Mouse (Mus musculus): ENCODE data around the gene Tbc1d9b. TPM values are rescaled to one million over a fixed set of nuclear protein-coding genes. Genes with fewer than 3 reads are reported as not detected.

Tbc1d9b gene
- total and polyA plus RNA-seq, 2 experiments, result 19.5 to 30.5 TPM

- no peak overlapping the region for H3K9ac ChIP-seq (ENCODE audit: low read depth, low read length)
- no peaks in the 10 kb centered on the region for H3K36me3 ChIP-seq (ENCODE audit: control insufficient read depth, insufficient read depth, low read length)
- H3K27ac ChIP-seq (replicated peaks; ENCODE audit: insufficient read depth, low read depth, low read length), result no peak overlapping the region
- H3K27me3 ChIP-seq (ENCODE audit: control insufficient read depth, insufficient read depth, low read length), result no peaks in the 10 kb centered on the region
- H3K79me2 ChIP-seq (ENCODE audit: control insufficient read depth, insufficient read depth, low read length), result peaks cover 5% of the 10 kb centered on the region; the same call in 1 of the 2 replicates
- H3K4me3 ChIP-seq (ENCODE audit: insufficient read depth, low read depth, low read length), result no peak overlapping the region
- 19% methylated on average over 10 of the region's 10 CpGs for WGBS
- TF ChIP-seq CTCF (IDR thresholded peaks at IDR 0.05; ENCODE audit: low read depth, low read length) (no peak), POLR2A (IDR thresholded peaks at IDR 0.05; ENCODE audit: extremely low read depth, insufficient read depth, low read length) (no peak)
- no peak for DNase-seq (ENCODE audit: extremely low read depth, low read depth, low spot score)
- peaks cover 2% of the 10 kb centered on the region; the same call in 1 of the 2 replicates for H3K4me1 ChIP-seq (ENCODE audit: control insufficient read depth, insufficient read depth, low read length)
Observed at GRCm38 (mm10) chr11:50127781-50128180, 3.4 kb upstream of the Tbc1d9b start.

GRCm38 (mm10) chr11:50131801-50132201, 605 bp downstream of the Tbc1d9b start:
- peak overlapping the region; percentile 82 for H3K4me3 ChIP-seq (ENCODE audit: insufficient read depth, low read depth, low read length)
- peaks cover 5% of the 10 kb centered on the region; the same call in 1 of the 2 replicates for H3K79me2 ChIP-seq (ENCODE audit: control insufficient read depth, insufficient read depth, low read length)
- peak overlapping the region; percentile 66 for H3K27ac ChIP-seq (replicated peaks; ENCODE audit: insufficient read depth, low read depth, low read length)
- 9% methylated on average over 10 of the region's 10 CpGs for WGBS
- no peak for TF ChIP-seq POLR2A (IDR thresholded peaks at IDR 0.05; ENCODE audit: extremely low read depth, insufficient read depth, low read length)
- TF ChIP-seq CTCF (IDR thresholded peaks at IDR 0.05; ENCODE audit: low read depth, low read length), result no peak
- no peak for DNase-seq (ENCODE audit: extremely low read depth, low read depth, low spot score)
- no peaks in the 10 kb centered on the region for H3K27me3 ChIP-seq (ENCODE audit: control insufficient read depth, insufficient read depth, low read length)
- H3K9ac ChIP-seq (ENCODE audit: low read depth, low read length), result peak overlapping the region; percentile 97
- peaks cover 3% of the 10 kb centered on the region; the same call in 1 of the 2 replicates for H3K4me1 ChIP-seq (ENCODE audit: control insufficient read depth, insufficient read depth, low read length)
- H3K36me3 ChIP-seq (ENCODE audit: control insufficient read depth, insufficient read depth, low read length), result peaks cover under 1% of the 10 kb centered on the region; the same call in 1 of the 2 replicates

- 70% methylated on average over 6 of the region's 6 CpGs for WGBS
- TF ChIP-seq CTCF (IDR thresholded peaks at IDR 0.05; ENCODE audit: low read depth, low read length) (no peak), POLR2A (IDR thresholded peaks at IDR 0.05; ENCODE audit: extremely low read depth, insufficient read depth, low read length) (no peak)
Observed at GRCm38 (mm10) chr11:50132265-50132664, 1.1 kb downstream of the Tbc1d9b start.

GRCm38 (mm10) chr11:50134136-50134859, 3.1 kb downstream of the Tbc1d9b start:
- TF ChIP-seq POLR2A (IDR thresholded peaks at IDR 0.05; ENCODE audit: extremely low read depth, insufficient read depth, low read length) (no peak), CTCF (IDR thresholded peaks at IDR 0.05; ENCODE audit: low read depth, low read length) (no peak)
- H3K27me3 ChIP-seq (ENCODE audit: control insufficient read depth, insufficient read depth, low read length), result no peaks in the 10 kb centered on the region
- H3K36me3 ChIP-seq (ENCODE audit: control insufficient read depth, insufficient read depth, low read length), result peaks cover 3% of the 10 kb centered on the region; the same call in 1 of the 2 replicates
- no peak overlapping the region for H3K9ac ChIP-seq (ENCODE audit: low read depth, low read length)
- H3K27ac ChIP-seq (replicated peaks; ENCODE audit: insufficient read depth, low read depth, low read length), result no peak overlapping the region
- peaks cover 7% of the 10 kb centered on the region; the same call in 1 of the 2 replicates for H3K4me1 ChIP-seq (ENCODE audit: control insufficient read depth, insufficient read depth, low read length)
- whole genome bisulfite sequencing, result 42% methylated on average over 10 of the region's 10 CpGs
- peaks cover 9% of the 10 kb centered on the region; the same call in 1 of the 2 replicates for H3K79me2 ChIP-seq (ENCODE audit: control insufficient read depth, insufficient read depth, low read length)
- peak; percentile 41 for DNase-seq (ENCODE audit: extremely low read depth, low read depth, low spot score)
- H3K4me3 ChIP-seq (ENCODE audit: insufficient read depth, low read depth, low read length), result no peak overlapping the region

More at GRCm38 (mm10) chr11:50132265-50132664, 1.1 kb downstream of the Tbc1d9b start:
- no peak overlapping the region for H3K27ac ChIP-seq (replicated peaks; ENCODE audit: insufficient read depth, low read depth, low read length)
- peak overlapping the region; percentile 97 for H3K9ac ChIP-seq (ENCODE audit: low read depth, low read length)
- H3K79me2 ChIP-seq (ENCODE audit: control insufficient read depth, insufficient read depth, low read length), result peaks cover 5% of the 10 kb centered on the region; the same call in 1 of the 2 replicates
- H3K27me3 ChIP-seq (ENCODE audit: control insufficient read depth, insufficient read depth, low read length), result no peaks in the 10 kb centered on the region
- no peak overlapping the region for H3K4me3 ChIP-seq (ENCODE audit: insufficient read depth, low read depth, low read length)
- no peak for DNase-seq (ENCODE audit: extremely low read depth, low read depth, low spot score)
- peaks cover 3% of the 10 kb centered on the region; the same call in 1 of the 2 replicates for H3K4me1 ChIP-seq (ENCODE audit: control insufficient read depth, insufficient read depth, low read length)
- peaks cover 3% of the 10 kb centered on the region; the same call in 1 of the 2 replicates for H3K36me3 ChIP-seq (ENCODE audit: control insufficient read depth, insufficient read depth, low read length)

- peak overlapping the region; percentile 38; the same call in 1 of the 2 replicates for H3K4me3 ChIP-seq (ENCODE audit: insufficient read depth, low read depth, low read length)
- no peaks in the 10 kb centered on the region for H3K27me3 ChIP-seq (ENCODE audit: control insufficient read depth, insufficient read depth, low read length)
- H3K79me2 ChIP-seq (ENCODE audit: control insufficient read depth, insufficient read depth, low read length), result peaks cover 4% of the 10 kb centered on the region; the same call in 1 of the 2 replicates
- H3K36me3 ChIP-seq (ENCODE audit: control insufficient read depth, insufficient read depth, low read length), result peaks cover 6% of the 10 kb centered on the region; the same call in 1 of the 2 replicates
- no peak overlapping the region for H3K27ac ChIP-seq (replicated peaks; ENCODE audit: insufficient read depth, low read depth, low read length)
- H3K9ac ChIP-seq (ENCODE audit: low read depth, low read length), result 0 out of 2 replicates have a peak overlapping the region, but pooled peaks have one; percentile 4
- peaks cover 10% of the 10 kb centered on the region; the same call in 1 of the 2 replicates for H3K4me1 ChIP-seq (ENCODE audit: control insufficient read depth, insufficient read depth, low read length)
- 38% methylated on average over 10 of the region's 10 CpGs for WGBS
- DNase-seq (ENCODE audit: extremely low read depth, low read depth, low spot score), result peak; percentile 54
- TF ChIP-seq CTCF (IDR thresholded peaks at IDR 0.05; ENCODE audit: low read depth, low read length), result no peak
- TF ChIP-seq POLR2A (IDR thresholded peaks at IDR 0.05; ENCODE audit: extremely low read depth, insufficient read depth, low read length), result no peak
Observed at GRCm38 (mm10) chr11:50138206-50138822, 7.1 kb downstream of the Tbc1d9b start.

Measured in liver, adult 2 months (tissue).